Comparison of ENCODE assay signal across 28 mouse cellular contexts in the genomic region with DNA sequence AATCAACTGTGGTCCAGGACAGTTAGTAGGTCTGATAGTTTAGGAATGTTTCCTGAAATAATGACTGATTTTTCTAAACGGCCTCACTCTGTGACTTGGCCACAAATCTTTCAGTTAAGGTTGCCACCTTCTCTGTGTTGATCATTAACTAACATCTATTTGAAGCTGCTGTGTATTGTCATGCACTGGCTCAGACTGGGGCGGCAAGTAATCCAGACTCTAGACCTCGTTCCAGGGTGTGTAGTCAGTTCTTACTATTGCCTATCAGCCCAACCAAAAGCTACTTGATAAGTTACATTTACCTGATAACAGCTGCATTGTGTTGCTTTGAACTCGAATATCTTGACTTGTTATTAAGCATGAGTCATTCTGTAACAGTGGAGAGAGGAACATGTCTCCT.
DNase-seq lines count a peak whose midpoint lies in the region; ATAC-seq lines count a peak whose summit lies in the region.
"Had no signal": no experiment of that assay in that cellular context is flagged by ENCODE, and none has a peak within 500 bp of the region (broad histone marks: within the 10 kb centered on the region; RNA-seq: fewer than 3 reads in every experiment).

No protein-coding gene starts in this region.

- no peaks in the 10 kb centered on the region for H3K36me3 ChIP-seq in kidney, embryonic 16.5 days (ENCODE audit: insufficient read depth, low read length)
- H3K36me3 ChIP-seq in intestine, embryonic 16.5 days (ENCODE audit: control insufficient read depth, insufficient read depth, low read length), result no peaks in the 10 kb centered on the region
- H3K36me3 ChIP-seq: forebrain, embryonic 15.5 days; hindbrain, embryonic 13.5 days; limb, embryonic 12.5 days; liver, embryonic 12.5 days; midbrain, embryonic 12.5 days; neural tube, embryonic 12.5 days had no signal

- H3K4me1 ChIP-seq in kidney, embryonic 16.5 days (ENCODE audit: insufficient read depth, low read length), result no peaks in the 10 kb centered on the region
- H3K4me1 ChIP-seq in intestine, embryonic 16.5 days (ENCODE audit: control insufficient read depth, insufficient read depth, low read length), result 0 out of 2 replicates have a peak, but pooled peaks cover 4% of the 10 kb centered on the region
- H3K4me1 ChIP-seq: forebrain, embryonic 15.5 days; hindbrain, embryonic 13.5 days; liver, embryonic 12.5 days; megakaryocyte, embryonic 14.5 days; midbrain, embryonic 12.5 days; neural tube, embryonic 12.5 days had no signal

- H3K27ac ChIP-seq in kidney, embryonic 16.5 days (ENCODE audit: low read length), result no peak overlapping the region
- no peak overlapping the region for H3K27ac ChIP-seq in intestine, embryonic 16.5 days (ENCODE audit: low read length)
- H3K27ac ChIP-seq: forebrain, embryonic 15.5 days; gastrocnemius, adult 2 months; hindbrain, embryonic 13.5 days; limb, embryonic 12.5 days; liver, embryonic 12.5 days; midbrain, embryonic 12.5 days; neural tube, embryonic 12.5 days had no signal

- peak; percentile 65 for ATAC-seq in kidney, embryonic 16.5 days (ENCODE audit: low FRiP score, low TSS enrichment)
- peak; percentile 99 for ATAC-seq in intestine, embryonic 16.5 days
- ATAC-seq: CD4-positive, CD25-positive, alpha-beta regulatory T cell, adult 4 months; forebrain, embryonic 15.5 days; liver, embryonic 12.5 days; liver, postnatal 0 days had no signal

- DNase-seq in kidney, adult 11 months, result no peak
- DNase-seq in large intestine, adult 2 months (ENCODE audit: low read depth, low spot score), result peak; percentile 31
- DNase-seq in yolk sac, embryonic 10.5 days (ENCODE audit: low spot score), result peak; percentile 26
- DNase-seq in lung, postnatal 14 days, result no peak
- DNase-seq in adrenal gland, postnatal 10 days, result no peak
- DNase-seq: cerebellum, adult 2 months; cerebellum, postnatal 36 days; gastrocnemius, adult 2 months; gastrocnemius, postnatal 36 days; heart, adult 18-20 months; heart, postnatal 4 days; layer of hippocampus, adult 9-11 months; liver, postnatal 0 days; lung, postnatal 4 days; right cerebral cortex, adult 18-20 months; spleen, adult 18-20 months had no signal

- no peaks in the 10 kb centered on the region for H3K9me3 ChIP-seq in kidney, embryonic 16.5 days (ENCODE audit: low read length)
- no peaks in the 10 kb centered on the region for H3K9me3 ChIP-seq in intestine, embryonic 16.5 days (ENCODE audit: control insufficient read depth, low read length)
- H3K9me3 ChIP-seq: forebrain, embryonic 15.5 days; hindbrain, embryonic 13.5 days; limb, embryonic 12.5 days; liver, embryonic 12.5 days; megakaryocyte, embryonic 14.5 days; midbrain, embryonic 12.5 days; neural tube, embryonic 12.5 days had no signal

- no peak overlapping the region for H3K4me2 ChIP-seq in kidney, embryonic 16.5 days (replicated peaks; ENCODE audit: low read depth, low read length)
- no peak overlapping the region for H3K4me2 ChIP-seq in intestine, embryonic 16.5 days (ENCODE audit: low read depth, low read length)
- H3K4me2 ChIP-seq: forebrain, embryonic 15.5 days; heart, embryonic 11.5 days; hindbrain, embryonic 13.5 days; limb, embryonic 12.5 days; liver, embryonic 12.5 days; midbrain, embryonic 12.5 days; neural tube, embryonic 12.5 days had no signal

- no peaks in the 10 kb centered on the region for H3K27me3 ChIP-seq in kidney, embryonic 16.5 days (ENCODE audit: insufficient read depth, low read length)
- H3K27me3 ChIP-seq in intestine, embryonic 16.5 days (replicated peaks; ENCODE audit: control insufficient read depth, insufficient read depth, low read length), result no peaks in the 10 kb centered on the region
- H3K27me3 ChIP-seq: forebrain, embryonic 15.5 days; hindbrain, embryonic 13.5 days; limb, embryonic 12.5 days; liver, embryonic 12.5 days; megakaryocyte, embryonic 14.5 days; midbrain, embryonic 12.5 days; neural tube, embryonic 12.5 days had no signal

- no peak overlapping the region for H3K9ac ChIP-seq in kidney, embryonic 16.5 days (replicated peaks; ENCODE audit: low read length)
- no peak overlapping the region for H3K9ac ChIP-seq in intestine, embryonic 16.5 days (ENCODE audit: low read depth, low read length)
- H3K9ac ChIP-seq: forebrain, embryonic 15.5 days; hindbrain, embryonic 13.5 days; limb, embryonic 12.5 days; liver, embryonic 12.5 days; liver, postnatal 0 days; midbrain, embryonic 12.5 days; neural tube, embryonic 12.5 days had no signal

- H3K4me3 ChIP-seq in kidney, embryonic 16.5 days (ENCODE audit: low read length), result no peak overlapping the region
- H3K4me3 ChIP-seq in intestine, embryonic 16.5 days (ENCODE audit: low read length), result no peak overlapping the region
- H3K4me3 ChIP-seq: forebrain, embryonic 15.5 days; gastrocnemius, adult 2 months; hindbrain, embryonic 13.5 days; limb, embryonic 12.5 days; liver, embryonic 12.5 days; megakaryocyte, embryonic 14.5 days; midbrain, embryonic 12.5 days; myocyte; neural tube, embryonic 12.5 days had no signal

- WGBS in kidney, embryonic 16.5 days, result 57% methylated on average over 4 of the region's 4 CpGs
- whole genome bisulfite sequencing in intestine, embryonic 16.5 days, result 49% methylated on average over 4 of the region's 4 CpGs
- 28% methylated on average over 4 of the region's 4 CpGs for WGBS in large intestine, adult 2 months

Comparison
In these comparisons a context has a peak if more than half of its experiments do, and no peak if none do; other contexts are left out.
1. DNase-seq: peak in large intestine, adult 2 months (single experiment) and yolk sac, embryonic 10.5 days (single experiment); none in kidney, adult 11 months (single experiment), lung, postnatal 14 days (single experiment) and adrenal gland, postnatal 10 days (single experiment).